Mouse (Mus musculus): ENCODE results near the gene Hipk3. TPM values are rescaled to one million over a fixed set of nuclear protein-coding genes. Genes with fewer than 3 reads are reported as not detected.

The Hipk3 gene
- polyA plus RNA-seq, 1 experiment from 2014 or later = 14.9 TPM

- Histone ChIP-seq H3K27me3 (ENCODE audit: control insufficient read depth, insufficient read depth, low read length) (no peaks in the 10 kb centered on the region), H3K36me3 (ENCODE audit: control insufficient read depth, insufficient read depth, low read length) (no peaks in the 10 kb centered on the region), H3K4me1 (ENCODE audit: control insufficient read depth, insufficient read depth, low read length) (no peaks in the 10 kb centered on the region), H3K9ac (ENCODE audit: low read length) (no peak overlapping the region), H3K9me3 (ENCODE audit: control insufficient read depth, low read length) (no peaks in the 10 kb centered on the region), H3K4me2 (ENCODE audit: low read depth) (no peak overlapping the region), H3K4me3 (ENCODE audit: low read depth, low read length) (no peak overlapping the region), H3K27ac (ENCODE audit: low read depth, low read length) (no peak overlapping the region)
- ATAC-seq (ENCODE audit: insufficient read depth, low FRiP score, low TSS enrichment) (peak; percentile 74), DNase-seq (ENCODE audit: low spot score) (peak; percentile 15)
- 43% methylated on average over 5 of the region's 5 CpGs for WGBS
Observed at GRCm38 (mm10) chr2:104484438-104484837, 9.8 kb downstream of the Hipk3 start.

DNA sequence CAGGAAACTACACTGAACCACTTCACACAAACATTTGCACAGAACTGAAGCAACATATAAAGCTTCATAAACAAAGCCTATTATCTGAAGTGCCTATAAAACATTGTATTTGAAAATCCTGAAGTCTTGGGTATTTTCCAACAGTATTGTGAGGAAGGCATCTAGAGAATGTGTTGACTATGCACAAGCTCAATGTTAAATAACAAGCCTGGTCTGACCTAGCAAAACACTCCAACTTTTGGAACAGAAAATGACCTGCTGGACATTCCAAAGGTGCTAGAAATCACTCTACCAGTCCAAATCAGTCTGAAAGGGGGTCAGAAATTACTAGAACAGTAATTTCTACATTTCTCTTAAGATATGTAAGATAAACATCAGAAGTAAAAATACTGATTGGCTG is 12.1 kb downstream of the Hipk3 start:
- DNase-seq (ENCODE audit: low spot score) = no peak
- Histone ChIP-seq H3K9me3 (ENCODE audit: control insufficient read depth, low read length) (no peaks in the 10 kb centered on the region), H3K4me3 (ENCODE audit: low read depth, low read length) (no peak overlapping the region), H3K4me2 (ENCODE audit: low read depth) (no peak overlapping the region), H3K4me1 (ENCODE audit: control insufficient read depth, insufficient read depth, low read length) (no peaks in the 10 kb centered on the region), H3K9ac (ENCODE audit: low read length) (no peak overlapping the region), H3K27ac (ENCODE audit: low read depth, low read length) (no peak overlapping the region), H3K36me3 (ENCODE audit: control insufficient read depth, insufficient read depth, low read length) (no peaks in the 10 kb centered on the region), H3K27me3 (ENCODE audit: control insufficient read depth, insufficient read depth, low read length) (no peaks in the 10 kb centered on the region)
- no peak for ATAC-seq (ENCODE audit: insufficient read depth, low FRiP score, low TSS enrichment)

GRCm38 (mm10) chr2:104479054-104479453 is 15.2 kb downstream of the Hipk3 start:
- ATAC-seq (ENCODE audit: insufficient read depth, low FRiP score, low TSS enrichment) (no peak), DNase-seq (ENCODE audit: low spot score) (no peak)
- no peak overlapping the region for H3K9ac ChIP-seq (ENCODE audit: low read length)
- WGBS = 91% methylated on average over 4 of the region's 4 CpGs
- H3K36me3 ChIP-seq (ENCODE audit: control insufficient read depth, insufficient read depth, low read length) = no peaks in the 10 kb centered on the region
- no peak overlapping the region for H3K4me2 ChIP-seq (ENCODE audit: low read depth)
- no peaks in the 10 kb centered on the region for H3K4me1 ChIP-seq (ENCODE audit: control insufficient read depth, insufficient read depth, low read length)
- no peak overlapping the region for H3K4me3 ChIP-seq (ENCODE audit: low read depth, low read length)
- no peak overlapping the region for H3K27ac ChIP-seq (ENCODE audit: low read depth, low read length)
- no peaks in the 10 kb centered on the region for H3K27me3 ChIP-seq (ENCODE audit: control insufficient read depth, insufficient read depth, low read length)
- H3K9me3 ChIP-seq (ENCODE audit: control insufficient read depth, low read length) = no peaks in the 10 kb centered on the region

GRCm38 (mm10) chr2:104477398-104478015 is 16.7 kb downstream of the Hipk3 start:
- WGBS = 75% methylated on average over 2 of the region's 2 CpGs

GRCm38 (mm10) chr2:104472056-104472455 is 22.2 kb downstream of the Hipk3 start:
- Histone ChIP-seq H3K9ac (ENCODE audit: low read length) (no peak overlapping the region), H3K4me2 (ENCODE audit: low read depth) (no peak overlapping the region), H3K27ac (ENCODE audit: low read depth, low read length) (no peak overlapping the region), H3K4me3 (ENCODE audit: low read depth, low read length) (no peak overlapping the region), H3K4me1 (ENCODE audit: control insufficient read depth, insufficient read depth, low read length) (no peaks in the 10 kb centered on the region), H3K27me3 (ENCODE audit: control insufficient read depth, insufficient read depth, low read length) (no peaks in the 10 kb centered on the region), H3K36me3 (ENCODE audit: control insufficient read depth, insufficient read depth, low read length) (no peaks in the 10 kb centered on the region), H3K9me3 (ENCODE audit: control insufficient read depth, low read length) (no peaks in the 10 kb centered on the region)
- no peak for ATAC-seq (ENCODE audit: insufficient read depth, low FRiP score, low TSS enrichment)
- DNase-seq (ENCODE audit: low spot score) = no peak
- WGBS = 93% methylated on average over 6 of the region's 6 CpGs

More at GRCm38 (mm10) chr2:104477398-104478015, 16.7 kb downstream of the Hipk3 start:
- Histone ChIP-seq H3K27me3 (ENCODE audit: control insufficient read depth, insufficient read depth, low read length) (no peaks in the 10 kb centered on the region), H3K4me3 (ENCODE audit: low read depth, low read length) (no peak overlapping the region), H3K4me2 (ENCODE audit: low read depth) (no peak overlapping the region), H3K9me3 (ENCODE audit: control insufficient read depth, low read length) (no peaks in the 10 kb centered on the region), H3K36me3 (ENCODE audit: control insufficient read depth, insufficient read depth, low read length) (no peaks in the 10 kb centered on the region), H3K27ac (ENCODE audit: low read depth, low read length) (no peak overlapping the region), H3K4me1 (ENCODE audit: control insufficient read depth, insufficient read depth, low read length) (no peaks in the 10 kb centered on the region), H3K9ac (ENCODE audit: low read length) (no peak overlapping the region)
- ATAC-seq (ENCODE audit: insufficient read depth, low FRiP score, low TSS enrichment) (no peak), DNase-seq (ENCODE audit: low spot score) (no peak)

GRCm38 (mm10) chr2:104471161-104471560 is 23.1 kb downstream of the Hipk3 start:
- H3K4me3 ChIP-seq (ENCODE audit: low read depth, low read length) = no peak overlapping the region
- no peak for ATAC-seq (ENCODE audit: insufficient read depth, low FRiP score, low TSS enrichment)
- H3K27ac ChIP-seq (ENCODE audit: low read depth, low read length) = no peak overlapping the region
- no peak overlapping the region for H3K9ac ChIP-seq (ENCODE audit: low read length)
- H3K9me3 ChIP-seq (ENCODE audit: control insufficient read depth, low read length) = no peaks in the 10 kb centered on the region
- WGBS = 96% methylated on average over 16 of the region's 16 CpGs
- no peak overlapping the region for H3K4me2 ChIP-seq (ENCODE audit: low read depth)
- H3K36me3 ChIP-seq (ENCODE audit: control insufficient read depth, insufficient read depth, low read length) = no peaks in the 10 kb centered on the region
- no peaks in the 10 kb centered on the region for H3K4me1 ChIP-seq (ENCODE audit: control insufficient read depth, insufficient read depth, low read length)
- H3K27me3 ChIP-seq (ENCODE audit: control insufficient read depth, insufficient read depth, low read length) = no peaks in the 10 kb centered on the region
- DNase-seq (ENCODE audit: low spot score) = no peak

DNA sequence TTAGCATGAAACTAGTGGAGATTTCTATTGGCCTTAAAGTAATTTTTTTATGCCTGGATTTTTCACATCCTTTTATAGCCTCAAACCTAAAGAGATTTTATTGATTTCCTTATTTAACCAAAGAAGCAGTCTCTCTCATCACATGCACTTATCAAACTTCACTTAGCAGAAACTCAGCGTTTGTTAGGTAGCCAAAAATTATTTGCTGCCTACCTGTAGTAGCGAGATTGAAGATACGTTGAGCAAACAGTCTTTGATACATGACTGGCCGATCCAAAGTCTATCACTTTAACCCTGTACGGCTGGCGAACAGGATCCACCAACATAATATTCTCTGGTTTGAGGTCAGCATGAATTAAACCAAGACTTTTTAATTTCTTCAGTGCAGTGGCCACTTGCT is 23.7 kb downstream of the Hipk3 start:
- 95% methylated on average over 6 of the region's 6 CpGs for WGBS
- H3K4me2 ChIP-seq (ENCODE audit: low read depth) = no peak overlapping the region
- H3K36me3 ChIP-seq (ENCODE audit: control insufficient read depth, insufficient read depth, low read length) = no peaks in the 10 kb centered on the region
- H3K9me3 ChIP-seq (ENCODE audit: control insufficient read depth, low read length) = no peaks in the 10 kb centered on the region
- no peak overlapping the region for H3K9ac ChIP-seq (ENCODE audit: low read length)
- no peak for DNase-seq (ENCODE audit: low spot score)
- no peak for ATAC-seq (ENCODE audit: insufficient read depth, low FRiP score, low TSS enrichment)
- no peak overlapping the region for H3K27ac ChIP-seq (ENCODE audit: low read depth, low read length)
- no peaks in the 10 kb centered on the region for H3K27me3 ChIP-seq (ENCODE audit: control insufficient read depth, insufficient read depth, low read length)
- H3K4me1 ChIP-seq (ENCODE audit: control insufficient read depth, insufficient read depth, low read length) = no peaks in the 10 kb centered on the region
- no peak overlapping the region for H3K4me3 ChIP-seq (ENCODE audit: low read depth, low read length)

DNA sequence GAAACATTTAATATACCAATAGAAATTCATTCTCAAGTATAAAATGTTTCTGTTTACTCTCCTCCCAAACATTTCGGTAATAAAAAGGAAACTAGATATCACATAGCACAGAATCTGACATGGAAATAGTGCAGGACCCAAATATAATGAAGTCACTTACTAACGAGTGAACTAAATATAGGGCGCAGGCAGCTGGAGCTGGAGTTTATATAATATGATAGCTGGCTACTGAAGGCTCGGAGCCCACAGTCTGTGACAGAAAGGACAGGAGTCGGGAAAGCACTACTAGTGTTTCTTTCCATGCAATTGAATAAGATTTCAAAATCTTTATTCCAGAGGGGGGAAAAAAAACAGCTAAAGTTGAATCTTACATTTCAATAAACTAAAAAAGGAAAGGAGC is 25.8 kb downstream of the Hipk3 start:
- no peaks in the 10 kb centered on the region for H3K9me3 ChIP-seq (ENCODE audit: control insufficient read depth, low read length)
- no peak overlapping the region for H3K4me3 ChIP-seq (ENCODE audit: low read depth, low read length)
- WGBS = 91% methylated on average over 5 of the region's 5 CpGs

GRCm38 (mm10) chr2:104466908-104467616 is 27.2 kb downstream of the Hipk3 start:
- no peak overlapping the region for H3K4me2 ChIP-seq (ENCODE audit: low read depth)
- DNase-seq (ENCODE audit: low spot score) = no peak
- H3K4me1 ChIP-seq (ENCODE audit: control insufficient read depth, insufficient read depth, low read length) = no peaks in the 10 kb centered on the region
- no peak overlapping the region for H3K27ac ChIP-seq (ENCODE audit: low read depth, low read length)
- no peaks in the 10 kb centered on the region for H3K27me3 ChIP-seq (ENCODE audit: control insufficient read depth, insufficient read depth, low read length)
- no peak overlapping the region for H3K9ac ChIP-seq (ENCODE audit: low read length)
- ATAC-seq (ENCODE audit: insufficient read depth, low FRiP score, low TSS enrichment) = no peak
- H3K4me3 ChIP-seq (ENCODE audit: low read depth, low read length) = no peak overlapping the region
- H3K9me3 ChIP-seq (ENCODE audit: control insufficient read depth, low read length) = no peaks in the 10 kb centered on the region
- 88% methylated on average over 9 of the region's 9 CpGs for WGBS
- H3K36me3 ChIP-seq (ENCODE audit: control insufficient read depth, insufficient read depth, low read length) = no peaks in the 10 kb centered on the region

More for the DNA sequence above, 25.8 kb downstream of the Hipk3 start:
- ATAC-seq (ENCODE audit: insufficient read depth, low FRiP score, low TSS enrichment) (no peak), DNase-seq (ENCODE audit: low spot score) (no peak)
- Histone ChIP-seq H3K27me3 (ENCODE audit: control insufficient read depth, insufficient read depth, low read length) (no peaks in the 10 kb centered on the region), H3K27ac (ENCODE audit: low read depth, low read length) (no peak overlapping the region), H3K4me1 (ENCODE audit: control insufficient read depth, insufficient read depth, low read length) (no peaks in the 10 kb centered on the region), H3K36me3 (ENCODE audit: control insufficient read depth, insufficient read depth, low read length) (no peaks in the 10 kb centered on the region), H3K4me2 (ENCODE audit: low read depth) (no peak overlapping the region), H3K9ac (ENCODE audit: low read length) (no peak overlapping the region)

All from neural tube, embryonic 11.5 days (tissue).